Mouse (Mus musculus): Measurements from ENCODE around the gene Ccdc83.

GRCm38 (mm10) chr7:90281759-90282546, 16.4 kb upstream of the Ccdc83 start:
- TF ChIP-seq POLR2A (IDR thresholded peaks at IDR 0.05; ENCODE audit: insufficient read length, low read depth) (no peak), CEBPB (IDR thresholded peaks at IDR 0.05; ENCODE audit: insufficient read depth, poor library complexity, severe bottlenecking) (peak; percentile 64; the same call in 1 of the 2 replicates), POLR2AphosphoS2 (IDR thresholded peaks at IDR 0.05; ENCODE audit: insufficient read length, low read depth) (no peak), MAX (IDR thresholded peaks at IDR 0.05; ENCODE audit: low read depth) (no peak), TCF12 (IDR thresholded peaks at IDR 0.05; ENCODE audit: insufficient read depth, poor library complexity, severe bottlenecking) (peak; percentile 38), USF1 (IDR thresholded peaks at IDR 0.05; ENCODE audit: low read depth) (no peak), TCF3 (IDR thresholded peaks at IDR 0.05; ENCODE audit: insufficient read length, low read depth) (no peak), E2F4 (IDR thresholded peaks at IDR 0.05; ENCODE audit: insufficient read depth) (no peak), MYOG (IDR thresholded peaks at IDR 0.05; ENCODE audit: control insufficient read depth in 1 of 3, insufficient read depth in 1 of 3, insufficient read length in 2 of 3, low read depth in 2 of 3) (peak in 2 of 3 experiments; percentile 52 to 74), MYOD1 (IDR thresholded peaks at IDR 0.05; ENCODE audit: control insufficient read depth in 1 of 3, insufficient read length in 2 of 3, low read depth in 2 of 3) (peak in 2 of 3 experiments; percentile 79 to 85), REST (IDR thresholded peaks at IDR 0.05; ENCODE audit: insufficient read depth, insufficient read length) (no peak)
